In the genomic region with DNA sequence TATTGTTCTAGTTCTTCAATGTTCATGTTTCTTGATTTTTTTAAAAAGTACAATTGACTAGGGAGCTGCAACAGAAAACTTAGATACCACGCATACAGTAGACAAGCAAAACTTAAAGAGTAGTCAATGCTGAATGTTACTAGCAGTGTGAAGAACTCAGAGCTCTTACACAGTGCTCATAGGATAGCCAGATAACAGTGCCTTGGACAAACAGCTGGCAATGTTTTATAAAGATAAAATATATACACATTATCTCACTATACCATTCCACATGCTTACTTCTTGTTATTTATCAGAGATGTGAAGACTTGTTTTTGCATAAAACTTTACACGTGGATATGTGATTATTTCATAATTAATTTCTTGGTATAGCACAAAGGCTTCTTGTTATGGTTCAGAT, we compare ENCODE assay signal across 16 mouse cellular contexts. TPM values are rescaled to one million over a fixed set of nuclear protein-coding genes. Genes with fewer than 3 reads are reported as not detected.
"Had no signal": no experiment of that assay in that cellular context is flagged by ENCODE, and none has a peak within 500 bp of the region (broad histone marks: within the 10 kb centered on the region; RNA-seq: fewer than 3 reads in every experiment).

No protein-coding gene starts in this region.

- H3K36me3 ChIP-seq: limb, embryonic 13.5 days; midbrain, embryonic 10.5 days; neural tube, embryonic 15.5 days had no signal

- H3K4me2 ChIP-seq: limb, embryonic 13.5 days; neural tube, embryonic 15.5 days had no signal

- H3K9me3 ChIP-seq: limb, embryonic 13.5 days; midbrain, embryonic 10.5 days; neural tube, embryonic 15.5 days had no signal

- H3K27me3 ChIP-seq: limb, embryonic 13.5 days; neural tube, embryonic 15.5 days had no signal

- H3K9ac ChIP-seq: limb, embryonic 13.5 days; neural tube, embryonic 15.5 days had no signal

- DNase-seq: kidney, adult 11 months; kidney, adult 9 months; kidney, postnatal 14 days; left cerebral cortex, postnatal 4 days; lung, adult 2 months; lung, postnatal 4 days; midbrain, embryonic 14.5 days; thymus, adult 18-20 months; thymus, postnatal 25 days had no signal

- ATAC-seq: lung, postnatal 0 days had no signal

- H3K4me1 ChIP-seq: limb, embryonic 13.5 days; neural tube, embryonic 15.5 days had no signal

- H3K4me3 ChIP-seq: limb, embryonic 13.5 days; midbrain, embryonic 10.5 days; myocyte; neural tube, embryonic 15.5 days had no signal

- H3K27ac ChIP-seq: limb, embryonic 13.5 days; midbrain, embryonic 10.5 days; neural tube, embryonic 15.5 days had no signal

RNA-seq across cellular contexts. Expression of gene Gpr37, which starts 26.6 kb away (rescaled TPM):
- total RNA-seq: megakaryocyte, adult 5-6 weeks had no signal
- polyA plus RNA-seq: large intestine, adult 2 months had no signal
